Mouse (Mus musculus) ovary, postnatal 14 days (tissue): ENCODE results near the gene Ptch1.

Experiments used
- DNase-seq: peaks from one replicate; pipeline ENCODE4 v3.0.0; 2022; ENCODE audit warnings: low spot score

Gene Ptch1

DNA sequence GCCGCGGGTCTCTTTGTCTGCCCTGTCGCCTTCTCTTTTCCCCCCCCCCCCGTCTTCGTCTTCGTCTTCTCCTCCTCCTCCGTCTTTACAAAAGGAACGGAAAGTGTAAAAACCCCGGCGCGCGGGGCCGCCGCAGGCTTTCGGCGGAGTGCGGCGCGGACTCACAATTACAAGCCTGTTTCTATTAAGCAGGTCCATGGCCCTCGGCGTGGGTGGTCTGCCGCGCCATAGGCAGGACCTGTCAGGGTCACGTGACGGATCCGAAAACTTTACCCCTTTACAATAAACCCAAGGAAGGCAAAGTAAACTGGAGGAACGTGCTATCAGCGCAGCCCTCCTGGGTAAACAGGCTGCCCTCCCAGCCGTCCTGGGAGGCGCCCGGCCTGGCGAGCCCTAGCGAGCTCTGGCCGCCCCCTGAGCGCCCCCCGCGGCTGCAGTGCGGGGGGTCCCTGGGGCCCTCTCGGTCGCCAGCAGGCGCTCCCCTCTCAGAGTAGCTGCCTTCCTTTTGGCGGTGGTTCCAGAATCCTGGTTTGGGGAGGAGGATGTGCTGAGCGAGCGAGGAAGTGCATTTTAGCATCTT is at the start of gene Ptch1:
Gene Ptch1, minus strand, starts transcription at position 343 of the 580 bp plus-strand sequence.
- no peak for DNase-seq

DNA sequence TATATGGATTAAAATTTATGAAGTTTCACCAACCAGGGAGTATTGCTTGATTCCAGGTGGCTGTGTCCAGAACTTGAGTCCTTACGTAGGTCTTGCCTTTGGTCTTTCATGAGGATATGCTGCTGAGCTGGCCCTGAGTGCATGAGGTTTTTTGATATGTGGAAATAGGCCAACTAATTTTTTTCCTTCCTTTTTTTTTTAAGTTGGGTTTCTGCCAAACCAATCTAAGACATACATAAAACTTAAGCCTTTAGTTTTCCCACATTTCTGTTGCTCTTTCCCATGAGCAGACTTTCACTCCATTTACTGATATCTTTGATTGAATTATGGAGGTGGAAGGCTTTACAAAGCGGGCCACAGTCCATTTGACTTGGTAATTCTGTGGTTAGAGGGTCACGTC is 47.9 kb upstream of the Ptch1 start:
- no peak for DNase-seq

DNA sequence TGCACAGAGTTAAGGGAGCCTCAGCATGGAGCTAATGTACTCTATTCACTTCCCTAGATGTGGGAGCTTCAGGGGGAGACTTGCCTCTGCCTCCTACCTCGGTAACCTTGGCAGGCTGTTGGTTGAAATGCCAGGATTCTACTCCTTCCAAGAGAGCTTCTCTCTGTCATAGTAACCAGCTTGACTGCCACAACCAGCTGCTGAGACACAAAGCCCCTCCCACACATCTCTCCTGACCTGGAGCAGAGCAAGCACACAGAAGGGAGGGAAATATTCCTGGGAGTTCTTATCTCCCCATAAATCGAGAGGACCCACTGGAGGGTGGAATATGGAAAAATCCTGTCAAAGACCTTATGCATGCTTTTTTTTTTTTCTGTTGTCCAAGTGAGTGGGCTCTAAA is 39.8 kb upstream of the Ptch1 start:
- DNase-seq, result no peak

DNA sequence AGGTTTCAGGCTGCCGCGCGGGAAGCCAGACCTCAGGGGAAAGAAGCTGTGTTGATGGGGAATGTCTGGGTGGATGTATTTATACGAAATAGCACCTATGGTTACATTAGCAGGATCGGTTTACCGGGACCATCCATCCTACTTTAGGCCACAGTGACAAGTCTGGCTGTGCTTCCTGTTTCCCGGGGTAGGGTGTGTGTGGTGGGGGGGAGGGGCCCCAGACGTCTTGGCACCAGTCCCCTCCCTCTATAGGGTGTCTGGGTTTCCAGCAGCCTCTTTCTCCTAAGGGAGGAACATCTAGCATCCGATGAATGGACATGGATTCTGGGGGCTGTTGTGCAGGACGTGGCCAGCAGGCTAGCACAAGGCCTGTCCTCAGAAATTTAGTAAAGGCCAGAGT is 36.3 kb upstream of the Ptch1 start:
- no peak for DNase-seq

DNA sequence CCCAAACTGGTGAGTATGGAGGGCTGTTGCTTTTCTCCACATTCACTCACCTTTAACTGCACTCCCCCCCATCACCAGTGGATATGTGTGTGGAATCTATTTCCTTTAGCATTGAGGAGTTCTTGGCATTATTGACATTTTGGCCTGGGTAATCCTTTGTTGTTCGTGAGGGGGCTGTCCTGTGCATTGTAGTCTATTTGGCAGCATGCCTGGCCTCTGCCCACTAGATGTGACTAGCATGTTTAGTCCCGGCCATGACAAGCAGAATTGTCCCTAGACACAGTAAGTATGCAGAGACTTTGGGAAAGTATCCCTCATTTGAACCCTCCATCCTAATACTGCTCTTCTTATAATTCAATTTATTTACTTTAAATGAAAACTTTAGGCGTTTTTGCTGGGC is 24.2 kb upstream of the Ptch1 start:
- DNase-seq, result no peak

DNA sequence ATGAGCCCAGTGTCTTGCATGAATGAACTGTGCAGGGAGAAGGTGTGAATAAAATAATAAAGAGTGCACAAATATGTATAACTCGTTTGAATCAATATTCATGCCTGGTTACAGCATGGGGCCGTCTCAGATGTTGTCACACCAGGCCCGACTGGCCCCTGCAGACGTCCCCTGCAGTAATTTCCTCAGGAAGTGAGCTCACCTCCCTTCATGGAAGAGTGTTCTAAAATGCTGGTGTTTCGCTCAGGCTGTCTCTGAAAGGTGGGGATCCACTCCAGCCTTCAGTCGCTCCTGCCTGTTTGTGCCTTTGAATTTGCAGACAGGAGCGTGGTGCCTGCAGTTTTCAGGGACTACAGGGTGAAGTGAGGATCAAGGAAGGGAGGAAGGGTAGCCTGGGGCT is 22.5 kb upstream of the Ptch1 start:
- DNase-seq, result no peak

DNA sequence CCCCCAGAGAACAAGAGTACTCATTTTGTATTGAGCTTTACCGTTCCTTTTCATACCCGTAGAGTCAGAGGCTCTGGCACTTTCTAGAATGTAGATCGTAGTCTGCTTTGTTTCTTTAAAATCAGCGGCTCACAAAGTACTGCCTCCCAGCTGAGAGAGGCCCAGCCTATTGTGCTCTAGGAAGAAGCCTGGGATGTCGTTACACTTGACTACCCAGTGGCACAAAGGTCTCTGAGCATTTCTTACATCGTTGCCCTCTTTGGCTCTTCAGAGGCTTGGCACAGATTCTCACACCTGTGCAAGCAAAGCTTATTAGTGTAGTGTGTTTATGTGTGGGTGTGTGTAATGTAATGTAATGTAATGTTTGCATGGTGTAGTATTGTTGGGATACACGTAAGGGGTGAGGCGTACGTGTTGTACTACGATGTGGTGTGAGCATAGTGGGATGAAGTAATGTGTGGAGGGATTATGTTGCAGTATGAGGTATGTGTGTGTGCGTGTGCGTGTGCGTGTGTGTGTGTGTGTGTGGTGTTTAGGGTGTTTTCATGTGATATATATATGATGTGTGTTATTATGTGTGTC is 20.2 kb upstream of the Ptch1 start:
- DNase-seq, result no peak

DNA sequence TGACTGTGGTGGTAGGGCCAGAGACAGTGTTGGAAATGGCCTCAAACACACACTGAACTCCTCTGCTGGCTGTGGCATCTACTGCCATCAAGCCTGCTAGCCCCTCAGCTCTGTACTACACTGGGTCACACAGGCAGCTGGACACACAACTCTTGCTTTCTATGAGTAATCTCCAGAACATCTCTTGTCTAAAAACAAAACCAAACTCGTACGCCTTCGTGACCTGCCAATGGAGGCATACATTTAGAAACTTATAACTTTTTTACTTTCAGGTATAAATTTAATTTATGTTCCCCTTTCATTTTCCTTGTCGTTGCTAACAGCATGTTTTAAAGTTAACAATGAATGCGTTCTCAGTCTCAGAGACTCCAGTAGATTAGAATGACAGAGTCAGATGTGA is 19.4 kb upstream of the Ptch1 start:
- DNase-seq, result no peak

DNA sequence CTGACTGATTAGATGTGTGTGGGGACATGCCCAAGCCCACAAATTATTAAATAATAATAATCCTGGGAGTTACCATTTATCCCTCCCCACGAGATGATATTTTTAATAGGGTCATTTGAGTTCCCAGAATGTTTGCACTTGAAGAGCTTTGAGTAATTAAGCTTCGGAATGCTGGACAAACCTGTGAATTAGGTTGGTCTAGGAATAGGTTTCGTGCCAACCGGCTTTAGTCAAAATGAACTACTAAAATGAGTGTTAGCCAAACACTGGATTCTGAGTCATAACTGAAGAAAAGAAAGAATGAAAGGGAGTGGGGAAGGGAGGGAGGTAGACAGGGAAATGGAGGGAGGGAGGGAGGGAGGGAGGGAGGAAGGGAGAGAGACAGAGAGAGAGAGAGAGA is 1.2 kb upstream of the Ptch1 start:
- DNase-seq, result no peak

DNA sequence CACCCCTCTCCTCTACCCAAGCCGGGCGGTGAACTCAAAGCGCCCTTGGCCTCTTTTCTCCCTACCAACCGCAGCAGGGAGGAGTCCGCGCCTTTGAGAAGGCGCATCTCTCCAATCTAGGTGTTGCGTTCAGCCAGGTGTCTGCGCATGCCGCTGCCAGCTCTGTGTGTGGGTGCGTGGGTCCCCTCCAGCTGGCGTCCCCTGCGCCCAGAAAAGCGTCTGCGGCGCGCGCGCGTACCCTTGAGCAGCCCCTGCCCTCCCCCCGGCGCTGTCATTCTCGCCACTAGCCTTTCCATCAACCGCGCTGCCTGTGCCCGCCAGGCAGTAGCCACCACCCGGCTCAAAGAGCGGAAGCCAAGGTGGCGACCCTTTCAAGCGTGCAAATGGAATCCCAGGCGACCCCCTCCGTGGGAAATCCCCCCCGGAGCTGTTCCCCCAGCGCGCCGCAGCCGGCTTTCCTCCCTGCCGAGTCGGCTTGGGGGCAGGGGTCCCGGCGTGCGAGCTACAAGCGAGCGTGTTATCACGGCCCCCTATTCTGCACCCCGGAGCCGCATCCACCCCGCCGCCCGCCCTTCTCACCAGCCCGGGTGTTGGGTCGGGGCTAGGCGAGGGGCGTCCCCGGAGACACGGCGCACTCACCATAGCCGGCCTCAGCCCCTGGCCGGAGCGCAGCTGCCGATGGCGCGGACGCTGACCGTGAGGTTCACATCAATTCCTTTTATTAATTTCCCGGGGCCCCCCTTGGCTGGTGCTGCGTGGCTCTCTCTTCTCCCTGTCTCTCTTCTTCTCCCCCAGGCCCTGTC is 744 bp downstream of the Ptch1 start:
- DNase-seq, result no peak

DNA sequence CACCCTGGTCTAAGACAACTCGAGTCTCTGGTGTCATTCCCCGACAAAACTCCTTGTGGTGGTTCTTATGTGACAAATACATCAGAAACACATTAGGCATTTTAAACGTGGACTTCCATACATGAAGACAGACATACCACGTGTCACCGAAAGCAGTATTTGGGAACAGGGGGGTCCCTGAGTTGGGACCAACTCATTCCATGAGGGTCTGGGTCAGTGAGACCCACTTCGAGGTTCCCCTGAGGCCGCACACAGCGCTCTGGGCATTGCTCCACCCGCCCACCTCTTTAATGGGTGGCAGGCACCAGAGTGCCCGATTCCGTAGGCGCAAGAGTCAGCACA is 1.3 kb downstream of the Ptch1 start:
- DNase-seq, result no peak

DNA sequence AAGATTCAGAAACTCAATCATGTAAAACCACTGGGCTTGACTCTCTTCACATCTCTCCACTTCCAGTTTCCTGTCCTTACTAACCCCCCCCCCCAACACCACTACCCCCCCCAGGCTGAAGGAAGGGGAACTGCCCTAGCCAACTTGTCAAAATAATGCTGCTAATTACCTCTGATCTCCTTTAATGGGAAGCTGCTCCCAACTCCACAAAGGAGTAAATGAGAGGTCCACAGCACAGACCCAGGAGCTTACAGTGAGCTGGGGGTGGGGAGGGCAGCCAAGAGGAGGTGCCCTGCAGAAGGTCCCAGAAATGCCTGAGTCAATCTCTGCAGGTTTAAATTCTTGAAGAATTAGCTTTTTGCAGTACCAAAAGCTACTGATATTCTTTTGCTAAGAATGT is 2.9 kb downstream of the Ptch1 start:
- DNase-seq, result no peak

DNA sequence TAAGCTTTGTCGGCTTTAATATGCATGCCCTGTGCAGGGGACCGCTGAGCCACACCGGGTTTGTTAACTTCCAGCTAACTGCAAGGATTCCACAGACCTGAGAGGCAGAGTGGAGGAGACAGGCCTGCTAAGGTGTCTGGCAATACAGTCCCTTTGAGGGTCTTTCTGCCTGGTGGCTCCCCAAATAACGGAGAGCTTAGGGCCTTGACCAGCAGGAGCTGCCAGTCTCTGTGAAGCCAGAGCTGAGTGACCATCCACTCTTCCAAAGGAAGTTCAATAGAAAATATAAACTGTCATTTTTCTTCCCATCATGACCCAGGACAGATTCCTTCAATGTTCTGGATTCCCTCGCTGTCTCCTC is 4.0 kb downstream of the Ptch1 start:
- DNase-seq, result no peak

DNA sequence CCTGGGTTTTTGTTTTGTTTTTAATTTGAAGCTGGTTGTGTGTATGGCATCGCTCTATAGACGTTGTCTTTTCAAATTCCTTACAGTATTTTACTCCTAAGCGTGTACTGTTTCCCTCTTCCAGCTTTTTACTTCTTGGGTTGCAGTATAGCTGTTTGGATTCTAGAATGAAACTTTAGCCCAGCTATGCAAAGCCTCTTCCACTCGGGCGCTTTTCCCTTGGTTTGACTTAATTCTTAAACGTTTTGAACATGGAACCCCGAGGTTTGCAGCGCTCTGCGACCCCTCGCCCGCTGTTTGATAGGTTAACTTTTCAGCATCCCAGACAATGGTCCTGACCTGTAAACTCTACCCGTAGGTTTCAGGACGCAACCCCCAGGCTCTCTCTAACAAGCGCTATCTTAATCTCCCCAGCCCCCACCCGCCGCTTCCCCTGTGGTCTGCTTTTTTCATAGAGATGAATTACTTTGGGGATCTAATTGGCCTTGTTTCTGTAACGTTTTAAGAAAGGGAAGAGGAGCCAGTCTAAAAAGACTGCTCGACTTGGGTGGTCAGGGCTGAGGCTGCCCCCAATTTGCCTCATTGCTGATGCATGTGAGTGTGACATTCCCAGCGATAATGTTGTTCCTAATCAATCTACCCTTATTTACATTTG is 4.5 kb downstream of the Ptch1 start:
- no peak for DNase-seq

DNA sequence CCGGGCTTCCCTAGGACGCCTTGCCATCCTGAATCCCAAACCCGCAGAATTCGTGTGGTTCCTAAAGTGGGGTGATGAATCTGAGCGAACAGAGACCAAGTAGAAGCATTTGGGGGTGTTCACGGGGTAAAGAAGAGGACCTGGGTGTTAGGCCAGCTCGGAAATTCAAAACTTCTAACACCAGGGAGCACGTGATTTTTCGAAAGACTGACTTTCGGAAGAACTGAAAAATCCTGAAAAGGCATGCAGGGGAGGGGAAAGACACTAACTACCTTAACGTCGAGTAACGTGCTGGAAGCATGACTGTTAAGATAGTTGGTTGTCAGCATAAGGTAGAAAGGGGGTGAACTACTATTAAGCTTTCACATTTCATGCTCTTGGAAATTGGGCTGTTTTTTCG is 5.1 kb downstream of the Ptch1 start:
- no peak for DNase-seq

DNA sequence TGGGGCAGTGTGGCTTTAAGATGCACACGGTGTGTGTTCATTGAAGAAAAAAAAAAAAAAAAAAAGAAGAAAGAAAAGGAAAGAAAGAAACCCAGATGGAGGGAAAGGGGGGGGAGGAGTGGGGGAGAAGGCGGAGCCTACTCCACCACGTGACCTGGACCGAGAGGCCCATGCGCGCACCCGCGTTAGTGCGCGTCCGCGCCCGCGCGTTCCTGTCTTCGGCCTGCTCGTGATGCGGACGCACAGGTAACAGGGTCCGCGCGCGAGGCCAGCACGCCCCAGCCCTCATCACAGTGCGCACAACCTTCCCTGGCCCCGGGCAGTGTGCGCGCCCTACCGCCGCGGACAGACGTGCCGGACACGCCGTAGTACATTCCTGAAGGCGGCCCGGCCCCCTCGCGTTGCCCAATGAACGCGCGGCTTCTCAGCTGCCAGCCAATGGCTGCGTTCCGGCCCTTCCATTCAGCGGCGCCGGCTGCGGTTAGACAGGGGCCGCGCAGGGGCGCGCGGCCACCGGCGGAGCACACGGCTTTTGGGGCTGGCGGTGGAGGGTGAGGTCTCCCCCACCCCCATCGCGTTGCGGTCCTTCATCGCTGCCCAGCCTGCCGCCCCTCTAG is 5.6 kb downstream of the Ptch1 start:
- peak; percentile 90 for DNase-seq

DNA sequence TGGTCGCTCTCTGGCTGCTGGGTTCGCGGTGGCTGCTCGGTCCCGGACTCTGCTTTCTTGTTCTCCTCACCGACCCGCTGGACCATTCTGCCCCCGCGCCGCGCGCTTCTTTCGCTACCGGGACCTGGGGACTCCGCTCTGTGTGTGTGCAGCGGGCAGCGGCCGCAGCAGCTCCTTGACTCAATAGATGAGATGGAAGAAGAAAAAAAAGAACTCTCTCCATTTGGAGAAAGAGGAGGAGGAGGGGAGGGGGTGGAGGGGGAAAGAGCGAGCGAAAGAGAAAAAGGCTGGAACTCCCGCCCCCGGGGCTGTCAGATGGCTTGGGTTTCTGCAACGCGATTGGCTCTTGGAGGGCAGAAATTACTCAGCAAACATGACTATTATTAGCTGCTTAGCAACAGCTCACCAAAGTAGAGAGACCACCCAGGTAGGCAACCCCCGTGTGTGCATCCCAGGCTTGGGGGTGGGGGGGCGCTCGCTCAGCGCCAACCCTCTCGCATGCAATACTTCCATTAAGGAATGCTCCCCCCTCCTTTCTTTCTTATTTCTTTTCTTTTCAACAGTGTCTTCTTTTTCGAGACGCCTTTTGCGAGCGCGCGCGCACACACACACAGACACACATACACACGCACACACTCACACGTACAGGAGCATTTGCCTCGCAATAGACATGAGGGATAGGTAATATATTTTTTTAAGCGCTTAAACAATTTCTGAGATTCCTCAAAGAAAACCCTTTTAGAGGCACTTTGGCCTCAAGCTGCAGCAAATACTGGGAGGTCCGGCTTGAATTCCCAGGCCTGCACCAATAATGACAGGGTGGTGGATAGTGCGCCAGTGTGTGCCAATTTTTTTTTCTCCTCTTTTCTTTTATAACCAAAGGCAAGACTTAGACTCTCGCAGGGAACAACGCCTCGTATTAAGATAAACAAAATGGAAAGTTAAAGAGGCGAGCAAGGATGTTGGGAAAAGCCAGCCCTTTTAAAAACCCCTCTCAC is 7.1 kb downstream of the Ptch1 start:
- peak; percentile 70 for DNase-seq

DNA sequence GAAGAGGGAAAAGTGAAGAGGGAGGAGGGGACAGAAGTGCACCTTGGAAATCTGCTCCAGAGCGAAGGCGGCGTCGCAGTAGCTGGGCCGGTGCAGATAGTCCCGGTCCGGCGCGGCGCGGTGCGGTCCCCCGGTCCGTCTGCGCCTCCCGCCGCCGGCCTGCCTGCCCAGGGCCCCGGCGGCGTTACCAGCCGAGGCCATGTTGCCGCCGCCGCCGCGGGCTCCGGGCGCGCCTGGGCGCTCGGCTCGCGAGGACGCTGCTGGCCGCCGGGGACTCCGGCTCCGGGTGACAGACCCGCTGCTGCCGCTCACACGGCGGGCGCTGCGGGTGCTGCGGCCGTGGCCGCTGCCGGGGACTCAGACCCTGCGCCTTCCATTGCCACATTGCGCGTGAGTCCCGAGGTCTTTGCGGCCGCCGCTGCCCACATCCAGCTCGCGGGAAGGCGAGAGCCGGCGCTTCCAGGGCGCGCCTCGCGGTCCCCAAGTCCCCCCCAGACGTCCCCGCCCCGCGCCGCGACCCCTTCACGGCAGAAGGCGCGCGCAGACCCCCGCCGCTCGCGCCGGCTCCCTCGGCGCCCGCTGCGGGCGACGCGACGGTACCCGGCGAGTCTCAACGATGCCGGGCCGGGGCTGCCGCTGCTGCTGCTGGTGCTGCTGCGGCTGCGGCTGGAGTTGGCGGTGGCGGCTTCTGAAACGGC is 7.9 kb downstream of the Ptch1 start:
- DNase-seq, result no peak

DNA sequence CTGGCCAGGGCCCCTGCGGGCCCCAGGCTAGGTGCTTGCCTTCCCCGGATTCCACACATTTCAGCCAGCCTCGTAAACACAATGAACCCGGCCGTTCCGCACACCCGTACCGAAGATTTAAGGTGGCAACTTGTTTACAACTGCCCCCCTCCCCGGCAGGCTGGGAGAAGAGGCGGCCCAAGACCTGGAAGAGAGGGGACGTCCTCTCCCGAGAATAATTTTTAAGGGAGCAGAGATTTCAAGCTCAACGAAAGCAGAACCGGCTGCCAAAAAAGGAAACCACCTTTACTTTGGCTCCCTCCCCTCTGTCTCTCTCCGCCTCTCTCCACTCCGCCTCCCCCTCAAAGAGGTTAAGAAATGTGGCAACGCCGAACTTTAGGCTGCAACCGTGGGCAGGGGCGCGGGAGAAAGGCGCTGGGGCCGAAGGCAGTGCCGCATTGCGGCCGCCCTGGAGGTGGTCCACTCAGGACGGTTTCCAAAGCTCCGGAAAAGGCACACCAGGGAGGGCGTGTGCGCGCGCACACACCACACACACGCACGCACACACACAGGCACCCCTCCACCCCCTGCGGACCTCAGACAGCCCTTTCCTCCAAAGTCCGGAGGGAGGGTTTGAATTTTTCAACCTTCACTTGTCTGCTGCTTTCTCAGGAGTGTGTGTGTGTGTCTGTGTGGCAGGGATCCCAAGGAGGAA is 8.6 kb downstream of the Ptch1 start:
- peak; percentile 70 for DNase-seq
